Mouse (Mus musculus) effector memory CD4-positive, alpha-beta T cell, adult 7 months (primary cell): ENCODE results near the gene Olfr1358. TPM values are rescaled to one million over a fixed set of nuclear protein-coding genes. Genes with fewer than 3 reads are reported as not detected.

Experiments used
- polyA plus RNA-seq: library from polyadenylated mRNA; unstranded; fragments of 100-300 nt; shearing (Covaris generic); gene quantifications from one replicate; pipeline ENCODE4 v1.2.1, GENCODE M21; 2017

Olfr1358 gene
- not detected for polyA plus RNA-seq

GRCm38 (mm10) chr10:78517128-78517527, at the start of gene Olfr1358:
Gene Olfr1358 (plus strand): TSS chr10:78517428.

Other genes with a start within 250 kb of the Olfr1358 start
- gene Agpat3, start 164.9 kb upstream of the Olfr1358 start, polyA plus RNA-seq, result 129 TPM
- gene Rrp1, start 104.4 kb upstream of the Olfr1358 start, polyA plus RNA-seq, result 242 TPM
- gene Cstb, start 91.8 kb upstream of the Olfr1358 start, polyA plus RNA-seq, result 73.0 TPM
- 11.5 TPM for gene Pdxk, start 52.5 kb upstream of the Olfr1358 start, polyA plus RNA-seq
- gene Ilvbl, start 56.9 kb downstream of the Olfr1358 start, polyA plus RNA-seq, result 26.1 TPM
- gene Syde1, start 74.5 kb downstream of the Olfr1358 start, polyA plus RNA-seq, result not detected
- not detected for gene Olfr1357, start 100.6 kb downstream of the Olfr1358 start, polyA plus RNA-seq
- gene Casp14, start 200.9 kb downstream of the Olfr1358 start, polyA plus RNA-seq, result not detected
- not detected for gene Ccdc105, start 235.6 kb downstream of the Olfr1358 start, polyA plus RNA-seq